Mouse (Mus musculus) thymus, postnatal 36 days (tissue): ENCODE data around the gene Tnnc2.

ENCODE experiments used
- DNase-seq, 2 experiments: peaks; one replicate each; pipeline ENCODE4 v3.0.0; 2022; ENCODE audit warnings: mixed read lengths in 2 of 2

Gene Tnnc2

GRCm38 (mm10) chr2:164771123-164771522 is 8.6 kb downstream of the Tnnc2 start:
- DNase-seq: no peak

- DNase-seq: no peak
Observed at GRCm38 (mm10) chr2:164770279-164770678, 9.5 kb downstream of the Tnnc2 start.

DNA sequence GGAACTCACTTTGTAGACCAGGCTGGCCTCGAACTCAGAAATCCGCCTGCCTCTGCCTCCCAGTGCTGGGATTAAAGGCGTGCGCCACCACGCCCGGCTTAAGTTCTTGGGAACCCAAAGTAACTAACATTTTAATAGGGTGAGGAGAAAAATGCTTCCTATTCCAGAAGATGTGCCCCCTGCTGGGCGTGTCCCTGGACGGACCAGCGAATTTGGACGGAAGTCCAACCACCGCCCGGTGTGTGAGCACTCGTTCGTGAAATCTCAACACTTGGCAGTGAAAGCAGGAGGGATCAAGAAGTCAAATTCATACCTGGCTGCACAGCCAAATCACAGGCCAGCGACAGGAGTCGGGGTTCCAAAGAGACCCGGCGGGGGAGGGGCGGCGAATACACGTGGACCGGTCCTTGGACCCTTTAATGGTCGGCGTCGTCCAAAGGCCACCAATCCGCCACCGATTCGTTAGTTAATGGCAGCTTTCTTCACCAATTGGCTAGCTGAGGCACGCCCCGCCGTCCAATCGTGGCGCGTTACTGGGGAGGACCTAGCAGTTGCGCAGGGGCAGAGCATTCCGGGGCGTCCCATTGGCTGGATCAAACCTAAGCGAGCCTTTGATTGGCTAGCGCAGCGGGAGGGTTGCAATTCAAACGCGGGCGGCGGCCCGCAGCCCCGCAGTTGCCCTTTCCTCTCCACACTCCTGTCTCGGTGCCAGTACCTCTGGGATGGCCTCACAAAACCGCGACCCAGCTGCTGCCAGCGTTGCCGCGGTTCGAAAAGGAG is 10.3 kb downstream of the Tnnc2 start, which contains the start of gene Ube2c:
Gene Ube2c, plus strand, starts transcription at position 641 of the 780 bp plus-strand sequence.
- peak; percentile 95 to 97 for DNase-seq

DNA sequence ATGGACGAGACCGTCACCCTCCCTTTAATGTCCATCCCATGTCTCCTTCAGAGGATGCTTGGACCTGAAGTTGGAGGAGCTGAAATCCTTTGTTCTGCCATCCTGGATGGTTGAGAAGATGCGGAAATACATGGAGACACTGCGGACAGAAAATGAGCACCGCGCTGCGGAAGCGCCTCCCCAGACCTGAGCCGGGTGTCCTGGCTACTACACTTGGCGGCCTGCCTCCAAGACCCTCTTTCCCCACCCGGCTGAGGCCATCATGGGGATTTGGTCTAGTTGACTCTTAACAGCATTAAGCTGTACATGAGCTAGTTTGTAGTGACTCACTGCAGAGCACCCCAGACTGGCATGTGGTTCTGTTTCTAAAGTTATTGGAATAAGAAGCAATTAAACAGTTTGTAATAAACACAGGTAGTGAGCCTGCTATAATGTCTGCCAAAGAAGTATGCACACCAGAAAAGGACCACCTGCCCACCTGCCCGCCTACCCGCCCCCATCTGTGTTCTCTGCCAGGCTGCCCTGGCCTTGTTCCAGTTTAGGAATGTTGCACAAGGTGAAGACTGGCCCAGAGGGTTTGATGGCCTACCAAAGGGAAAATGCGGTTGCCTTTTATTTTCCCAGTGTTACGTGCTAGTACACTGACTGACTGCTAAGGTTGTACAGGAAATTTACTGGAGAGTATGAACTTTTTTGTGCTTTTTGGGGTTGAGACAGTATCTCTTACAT is 11.8 kb downstream of the Tnnc2 start:
- DNase-seq: no peak

GRCm38 (mm10) chr2:164765841-164766240 is 13.9 kb downstream of the Tnnc2 start:
- DNase-seq: no peak

DNA sequence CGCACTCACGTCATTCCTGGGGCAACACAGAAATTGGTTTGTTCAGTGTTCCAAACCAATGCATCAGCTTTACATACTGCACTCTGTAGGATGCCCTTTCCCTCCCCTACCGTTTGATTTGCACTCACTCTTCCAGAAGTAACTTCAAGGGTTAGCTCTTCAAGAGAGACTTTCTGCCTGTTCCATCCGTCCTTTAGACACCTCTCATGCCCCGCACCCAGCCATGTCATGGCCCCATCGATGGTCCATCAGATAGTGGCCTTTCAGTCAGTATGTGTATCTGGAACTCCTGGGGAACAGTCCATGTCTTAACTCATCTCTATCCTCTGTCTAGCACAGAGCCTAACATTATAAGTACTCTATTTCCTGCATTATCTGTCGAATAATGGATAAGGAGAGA is 17.2 kb downstream of the Tnnc2 start:
- DNase-seq: no peak

DNA sequence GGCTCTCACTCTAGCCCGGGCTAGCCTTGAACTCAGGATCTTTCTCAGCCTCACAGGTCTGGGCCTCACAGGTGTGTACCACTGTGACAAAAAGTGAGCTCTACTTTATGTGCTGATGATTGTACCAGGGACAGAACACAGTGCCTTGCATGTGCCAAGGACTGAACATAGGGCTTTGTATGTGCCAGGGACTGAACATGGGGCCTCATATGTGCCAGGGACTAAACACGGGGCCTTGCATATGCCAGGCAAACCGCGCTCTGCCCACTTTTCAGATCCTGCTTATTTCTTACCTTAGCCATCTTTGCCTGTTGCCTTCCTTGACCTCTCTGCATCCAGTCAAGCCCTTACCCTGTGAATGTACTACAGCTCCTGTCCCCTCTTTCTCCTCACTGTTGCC is 17.8 kb downstream of the Tnnc2 start:
- no peak for DNase-seq

- DNase-seq: no peak
Observed at GRCm38 (mm10) chr2:164761502-164761901, 18.3 kb downstream of the Tnnc2 start.

DNA sequence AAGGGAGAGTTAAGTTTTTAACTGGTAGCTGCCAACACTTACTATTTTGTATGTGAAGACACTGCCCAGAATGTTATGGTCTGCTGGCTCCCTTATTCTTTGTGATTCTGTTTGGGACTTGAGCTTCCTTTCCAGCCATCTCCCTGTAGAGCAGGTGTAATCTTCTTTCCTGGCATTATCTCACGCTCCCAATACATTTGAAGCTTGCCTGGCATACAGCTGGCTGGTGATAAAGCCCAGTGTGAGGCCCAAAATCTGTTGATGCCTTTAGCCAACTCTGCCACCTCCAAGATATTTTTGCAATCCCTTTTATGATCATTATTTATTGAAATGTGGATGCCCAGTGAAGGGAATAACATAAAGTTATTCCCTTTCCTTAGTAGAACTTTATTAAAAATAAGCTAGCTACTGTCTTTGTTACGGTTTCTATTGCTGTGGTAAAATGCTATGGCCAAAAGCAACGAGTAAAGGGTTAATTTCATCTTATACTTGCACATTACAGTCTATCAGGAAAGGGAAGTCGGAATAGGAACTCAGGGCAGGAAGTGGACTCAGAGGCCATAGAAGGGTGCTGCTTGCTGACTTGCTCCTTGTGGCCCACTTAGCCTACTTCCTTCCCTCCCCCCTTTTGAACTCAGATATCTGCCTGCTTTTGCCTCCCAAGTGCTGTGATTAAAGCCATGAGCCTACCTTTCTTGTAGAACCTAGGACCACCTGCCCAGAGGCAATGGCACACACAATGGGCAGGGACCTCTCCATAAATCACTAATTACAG is 19.5 kb downstream of the Tnnc2 start:
- no peak for DNase-seq

GRCm38 (mm10) chr2:164758692-164759091 is 21.1 kb downstream of the Tnnc2 start:
- no peak for DNase-seq

DNA sequence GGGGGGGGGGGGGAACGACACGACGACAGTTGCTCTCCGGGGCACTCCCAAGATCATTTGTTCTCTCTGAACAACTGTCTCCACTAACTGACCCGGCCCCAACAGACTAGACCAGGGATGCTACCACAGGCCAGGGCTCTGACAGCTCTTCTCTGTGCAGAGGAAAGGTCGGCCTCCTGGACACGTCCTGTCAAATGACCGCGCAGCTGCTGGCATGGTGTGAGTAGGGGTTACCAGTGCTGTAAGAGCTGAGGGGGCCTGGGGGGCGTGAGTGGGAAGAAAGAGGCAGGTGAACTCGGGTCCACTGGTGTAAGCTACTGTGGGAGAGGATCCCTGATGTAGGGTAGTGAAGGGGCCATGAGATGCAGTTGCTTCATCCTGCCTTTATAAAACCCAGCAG is 21.9 kb downstream of the Tnnc2 start:
- DNase-seq: no peak

GRCm38 (mm10) chr2:164754800-164755199 is 25.0 kb downstream of the Tnnc2 start:
- no peak for DNase-seq

DNA sequence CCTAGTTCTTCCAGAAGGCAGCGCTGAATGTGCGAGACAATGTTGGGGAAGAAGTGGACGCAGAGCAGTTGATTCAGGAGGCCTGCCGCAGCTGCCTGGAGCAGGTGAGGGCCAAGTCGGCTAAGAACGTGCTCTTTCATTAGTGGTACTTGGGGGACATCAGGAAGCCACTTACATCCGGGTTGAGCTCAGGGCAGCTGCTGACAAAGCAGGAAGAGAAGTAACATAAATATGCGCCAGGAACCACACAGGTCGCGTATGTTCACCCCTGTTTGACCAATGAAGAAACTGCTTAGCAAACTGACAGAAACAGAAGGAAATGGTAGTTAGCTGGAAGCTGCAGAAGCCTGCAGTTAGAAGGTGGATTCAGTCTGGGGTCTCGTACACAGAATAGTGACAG is 25.7 kb downstream of the Tnnc2 start:
- no peak for DNase-seq

DNA sequence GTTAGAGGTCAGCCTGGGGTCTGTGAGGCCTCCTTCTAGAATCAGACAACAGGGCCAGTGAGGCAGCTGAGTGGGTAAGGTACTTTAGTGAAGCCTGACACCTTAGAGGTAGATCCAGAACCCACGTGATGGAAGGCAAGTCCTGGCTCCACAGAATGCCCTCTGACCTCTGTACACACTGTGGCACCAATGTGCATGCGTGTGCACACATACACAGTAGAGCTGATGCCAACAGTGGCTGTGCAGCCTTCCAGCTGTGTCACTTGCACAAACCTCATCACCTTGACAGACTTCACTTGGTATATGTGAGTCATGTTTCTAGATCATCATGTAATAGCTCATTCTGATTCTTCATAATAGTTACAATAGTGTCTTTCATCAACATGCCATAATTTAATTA is 27.3 kb downstream of the Tnnc2 start:
- no peak for DNase-seq

- no peak for DNase-seq
Observed at GRCm38 (mm10) chr2:164748991-164749390, 30.8 kb downstream of the Tnnc2 start.

GRCm38 (mm10) chr2:164748191-164748590 is 31.6 kb downstream of the Tnnc2 start:
- no peak for DNase-seq

DNA sequence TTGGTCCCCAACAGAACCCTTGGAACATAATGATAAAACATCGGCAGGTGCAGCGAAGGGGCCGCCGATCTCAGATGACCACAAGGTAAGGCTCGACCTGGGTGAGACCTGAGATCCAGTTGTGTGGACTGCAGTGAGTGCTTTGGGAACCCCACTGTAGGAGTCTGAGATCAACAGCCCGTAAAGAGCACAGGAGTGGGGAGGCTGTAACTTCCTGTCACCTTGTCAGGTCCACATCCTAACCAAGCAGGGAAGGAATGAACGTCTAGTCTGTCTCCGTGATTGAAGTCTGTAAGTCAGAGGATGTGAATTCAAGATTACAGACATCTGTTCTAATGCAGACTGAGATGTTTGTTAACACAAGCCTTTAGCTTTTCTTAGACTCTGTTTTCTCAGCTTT is 33.1 kb downstream of the Tnnc2 start:
- DNase-seq: no peak

- peak; percentile 96 for DNase-seq
Observed at GRCm38 (mm10) chr2:164745843-164746479, 33.8 kb downstream of the Tnnc2 start, which contains the start of the genes Wfdc3 and Dnttip1. TSS of gene Wfdc3 (minus strand) at chr2:164745931. TSS of gene Dnttip1 (plus strand) at chr2:164745983.

DNA sequence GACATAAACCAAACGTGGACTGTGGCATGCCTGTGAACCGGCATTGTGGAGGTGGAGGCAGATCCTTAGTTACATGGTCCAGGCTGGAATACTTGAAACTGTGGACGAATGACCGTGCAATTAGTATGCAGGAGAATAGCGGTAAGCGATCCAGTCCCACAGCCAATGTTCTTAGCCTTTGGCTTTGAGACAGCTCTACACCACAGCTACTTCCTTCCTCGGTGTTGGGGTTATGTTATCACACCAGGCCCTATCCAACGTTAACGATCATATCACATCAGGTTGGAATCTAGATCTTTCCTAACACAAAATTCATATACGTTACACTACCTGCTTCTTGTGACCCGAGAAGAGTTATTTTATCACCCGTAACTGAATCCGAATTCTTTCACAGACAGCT is 34.8 kb downstream of the Tnnc2 start:
- DNase-seq: no peak

- no peak for DNase-seq
Observed at GRCm38 (mm10) chr2:164739876-164740275, 39.9 kb downstream of the Tnnc2 start.

DNA sequence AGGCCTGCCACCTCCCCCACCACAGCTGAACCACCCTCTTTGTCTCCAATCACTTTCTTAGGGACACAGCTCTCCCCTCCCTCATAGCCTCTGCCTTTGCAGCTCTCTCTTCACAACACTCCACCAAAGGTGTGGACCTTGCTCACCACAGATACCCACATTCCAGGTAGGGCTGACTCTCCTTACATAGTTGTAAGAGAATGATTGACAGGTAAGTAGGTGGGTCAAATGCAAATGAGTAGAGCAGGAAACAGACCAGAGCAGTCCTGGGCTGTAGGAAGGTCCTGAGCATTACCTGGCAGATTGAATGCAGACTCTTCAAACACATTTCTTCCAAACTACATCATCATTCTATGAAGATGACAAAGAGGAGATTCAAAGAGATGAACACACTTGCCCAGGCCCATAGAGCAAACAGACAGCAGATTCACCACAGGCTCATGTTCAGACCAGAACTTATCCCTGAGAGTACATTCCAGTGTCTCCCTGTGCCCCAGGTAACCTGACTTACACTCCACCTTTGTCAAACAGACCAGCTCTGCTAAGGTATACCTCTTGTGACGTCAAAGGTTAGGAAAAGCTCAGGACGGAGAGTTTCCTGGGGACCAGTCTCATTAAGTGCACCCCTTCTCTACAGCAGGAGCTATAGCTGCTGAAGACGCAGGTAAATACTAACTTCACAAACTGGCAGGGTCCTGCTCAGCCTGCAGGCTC is 42.2 kb downstream of the Tnnc2 start:
- DNase-seq: no peak

DNA sequence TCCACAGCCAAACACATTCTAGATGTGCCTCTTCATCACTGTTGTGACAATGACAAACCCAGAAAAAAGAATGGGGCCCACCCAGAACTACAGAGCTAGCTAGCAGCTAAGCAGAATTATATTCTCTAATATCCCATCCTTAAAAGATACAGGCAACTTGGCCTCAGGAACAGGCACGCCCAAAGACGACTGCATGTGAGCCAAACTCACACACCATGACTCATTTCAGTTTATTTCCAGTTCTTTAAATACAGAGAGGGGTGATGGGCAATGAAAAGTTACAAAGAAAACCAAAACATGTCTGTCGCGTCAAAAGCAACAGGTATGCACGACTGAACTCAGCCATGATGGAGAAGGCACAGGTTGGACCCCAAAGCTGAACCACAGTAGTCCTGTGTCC is 44.3 kb downstream of the Tnnc2 start:
- DNase-seq: no peak
